Mouse (Mus musculus) thymus, postnatal 36 days (tissue): Measurements from ENCODE around the gene Gm28230.

ENCODE experiments used
- DNase-seq, 2 experiments: peaks; one replicate each; pipeline ENCODE4 v3.0.0; 2022; ENCODE audit warnings: mixed read lengths in 2 of 2

Gm28230 gene

GRCm38 (mm10) chr2:74777536-74778275 is 51.2 kb downstream of the Gm28230 start:
- DNase-seq, result no peak

DNA sequence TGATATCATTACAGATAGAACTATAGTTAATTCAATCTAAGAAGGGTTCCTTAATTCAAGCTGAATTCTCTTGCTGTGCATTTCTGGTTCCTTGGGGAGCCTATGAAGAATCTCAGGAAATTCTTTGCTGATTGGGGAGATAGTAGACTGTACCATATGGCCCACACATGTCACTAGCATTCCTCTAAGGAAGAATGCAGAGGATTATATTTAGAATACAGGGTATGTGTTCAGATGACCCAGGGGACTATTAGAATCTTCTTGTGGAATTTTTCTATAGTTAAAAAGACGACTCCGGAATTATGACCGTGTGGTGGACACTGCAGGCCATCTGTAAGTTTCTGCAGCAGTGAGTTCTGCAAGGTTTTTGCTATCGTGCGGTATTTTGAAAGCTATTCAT is 54.9 kb downstream of the Gm28230 start:
- no peak for DNase-seq

- DNase-seq, result no peak
These were observed 69.0 kb downstream of the Gm28230 start for GRCm38 (mm10) chr2:74795531-74795930.
